Mouse (Mus musculus): Measurements from ENCODE around the gene 9930021J03Rik. TPM values are rescaled to one million over a fixed set of nuclear protein-coding genes. Genes with fewer than 3 reads are reported as not detected.

9930021J03Rik gene
- polyA plus RNA-seq (2015; fragmentation: Nextera tagmentation; extraction: Ambion mirVana), result 4.7 and 5.2 TPM in 2 replicates

GRCm38 (mm10) chr19:29805917-29806785, at the start of gene 9930021J03Rik:
Gene 9930021J03Rik (minus strand): TSS chr19:29805989.
- Histone ChIP-seq H3K4me2 (peak within 1 kb of the TSS; percentile 86), H3K36me3 (peaks cover 7% of the 10 kb centered on the region), H3K4me1 (peaks cover 6% of the 10 kb centered on the region; the same call in 1 of the 2 replicates), H3K4me3 (replicated peaks) (peak within 1 kb of the TSS; percentile 86), H3K27ac (peak within 1 kb of the TSS; percentile 91), H3K9ac (peak within 1 kb of the TSS; percentile 82), H3K27me3 (replicated peaks) (no peaks in the 10 kb centered on the region), H3K9me3 (no peaks in the 10 kb centered on the region)
- WGBS, result under 1% methylated on average over 54 of the region's 95 CpGs
- ATAC-seq (ENCODE audit: insufficient read depth, low FRiP score, low read depth), result peak; percentile 93

DNA sequence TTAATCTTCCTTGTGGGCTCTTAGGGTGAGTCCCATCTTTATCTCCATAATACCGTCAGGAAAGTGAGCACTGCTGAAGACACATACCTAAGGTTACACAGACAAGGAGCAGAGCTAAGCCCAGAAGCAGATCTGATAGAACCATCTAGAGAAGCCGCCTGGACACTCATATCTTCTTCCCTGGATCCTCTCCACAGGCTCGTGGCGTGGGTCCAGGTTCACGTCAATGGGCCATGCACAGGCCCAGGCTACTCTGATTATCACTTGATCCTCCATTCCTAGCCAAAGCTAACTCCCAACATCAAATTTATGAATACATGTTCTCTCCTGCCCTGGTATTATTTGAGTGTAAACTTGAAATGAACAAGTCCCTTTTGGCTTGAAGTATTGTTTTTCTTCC, 47.9 kb upstream of the 9930021J03Rik start:
- Histone ChIP-seq H3K27ac (no peak overlapping the region), H3K4me3 (replicated peaks) (no peak overlapping the region), H3K9me3 (no peaks in the 10 kb centered on the region), H3K9ac (no peak overlapping the region), H3K4me2 (no peak overlapping the region), H3K4me1 (no peaks in the 10 kb centered on the region), H3K36me3 (no peaks in the 10 kb centered on the region), H3K27me3 (replicated peaks) (no peaks in the 10 kb centered on the region)
- no peak for ATAC-seq (ENCODE audit: insufficient read depth, low FRiP score, low read depth)
- WGBS, result 84% methylated on average over 5 of the region's 5 CpGs

GRCm38 (mm10) chr19:29851036-29851690, 45.4 kb upstream of the 9930021J03Rik start:
- 60% methylated on average over 12 of the region's 12 CpGs for WGBS
- Histone ChIP-seq H3K9ac (no peak overlapping the region), H3K4me3 (replicated peaks) (no peak overlapping the region), H3K27ac (no peak overlapping the region), H3K4me2 (no peak overlapping the region), H3K36me3 (no peaks in the 10 kb centered on the region), H3K4me1 (no peaks in the 10 kb centered on the region), H3K27me3 (replicated peaks) (no peaks in the 10 kb centered on the region), H3K9me3 (no peaks in the 10 kb centered on the region)
- no peak for ATAC-seq (ENCODE audit: insufficient read depth, low FRiP score, low read depth)

DNA sequence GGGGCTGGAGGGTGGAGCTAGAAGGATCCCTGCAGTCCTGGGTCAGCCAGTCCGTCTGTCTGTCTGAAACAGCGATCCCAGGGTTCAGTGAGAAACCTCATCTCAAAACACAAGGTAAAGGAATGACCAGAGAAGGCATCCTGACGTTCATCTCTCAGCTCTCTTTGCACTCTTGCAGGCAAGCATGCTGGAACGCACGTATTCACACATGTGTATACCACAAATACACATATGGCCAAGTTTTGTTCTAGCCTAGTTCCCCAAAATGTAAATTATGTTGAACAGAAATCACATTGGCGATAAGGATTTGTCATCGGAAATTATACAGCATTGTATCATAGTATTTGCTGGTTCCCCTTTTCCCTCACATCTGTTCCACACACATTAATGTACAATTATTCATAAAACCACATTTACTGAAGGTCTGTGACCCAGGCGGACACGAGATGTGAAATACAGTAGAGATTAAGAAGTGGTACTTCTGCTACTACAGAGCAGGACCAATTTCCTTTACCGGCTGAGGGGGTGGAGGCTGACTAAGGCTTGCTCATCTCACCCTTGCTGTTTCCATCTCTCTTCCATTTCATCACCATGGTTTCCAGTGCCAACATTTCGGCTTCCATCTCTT, 44.2 kb upstream of the 9930021J03Rik start:
- Histone ChIP-seq H3K27me3 (replicated peaks) (no peaks in the 10 kb centered on the region), H3K9ac (no peak overlapping the region), H3K4me2 (no peak overlapping the region), H3K4me1 (no peaks in the 10 kb centered on the region), H3K27ac (no peak overlapping the region), H3K4me3 (replicated peaks) (no peak overlapping the region), H3K9me3 (no peaks in the 10 kb centered on the region), H3K36me3 (no peaks in the 10 kb centered on the region)
- 83% methylated on average over 11 of the region's 11 CpGs for WGBS
- ATAC-seq (ENCODE audit: insufficient read depth, low FRiP score, low read depth), result no peak

DNA sequence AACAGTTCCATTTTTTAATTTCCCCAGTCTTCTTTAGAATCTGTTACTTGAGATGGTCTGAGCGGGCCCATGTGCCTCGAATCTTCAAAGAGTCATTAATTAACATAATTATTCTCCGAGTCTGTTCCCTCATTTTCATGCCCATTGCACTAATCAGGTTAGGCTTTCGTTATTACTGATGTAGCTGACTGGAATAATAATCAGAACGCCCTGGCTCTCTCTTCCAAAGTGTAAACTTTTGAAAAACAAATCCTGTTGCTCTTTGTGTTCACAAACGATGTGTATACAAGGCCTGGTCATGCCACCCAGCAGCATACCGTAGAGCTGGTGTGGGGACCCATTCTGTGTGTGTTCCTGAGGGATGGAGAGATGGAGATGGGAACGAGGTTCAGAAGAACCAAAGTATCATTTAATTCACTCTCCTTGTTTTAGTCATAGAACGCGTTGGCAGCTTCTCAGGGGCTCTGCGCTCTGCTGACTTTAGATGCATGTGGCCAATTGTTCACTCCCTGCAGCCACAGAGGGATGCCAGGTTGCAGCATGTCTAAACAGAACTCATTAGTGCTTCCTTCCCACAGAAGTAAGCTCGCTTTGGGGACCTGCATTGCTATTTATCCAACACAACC, 38.4 kb upstream of the 9930021J03Rik start:
- H3K27ac ChIP-seq, result peak overlapping the region; percentile 60
- H3K4me1 ChIP-seq, result no peaks in the 10 kb centered on the region
- 71% methylated on average over 12 of the region's 12 CpGs for WGBS
- no peak overlapping the region for H3K4me2 ChIP-seq
- H3K9ac ChIP-seq, result no peak overlapping the region
- H3K36me3 ChIP-seq, result no peaks in the 10 kb centered on the region
- no peaks in the 10 kb centered on the region for H3K9me3 ChIP-seq
- ATAC-seq (ENCODE audit: insufficient read depth, low FRiP score, low read depth), result no peak
- H3K4me3 ChIP-seq (replicated peaks), result no peak overlapping the region
- no peaks in the 10 kb centered on the region for H3K27me3 ChIP-seq (replicated peaks)

GRCm38 (mm10) chr19:29843641-29844035, 37.8 kb upstream of the 9930021J03Rik start:
- ATAC-seq (ENCODE audit: insufficient read depth, low FRiP score, low read depth), result no peak
- no peak overlapping the region for H3K9ac ChIP-seq
- H3K9me3 ChIP-seq, result no peaks in the 10 kb centered on the region
- H3K4me3 ChIP-seq (replicated peaks), result no peak overlapping the region
- H3K36me3 ChIP-seq, result no peaks in the 10 kb centered on the region
- H3K27me3 ChIP-seq (replicated peaks), result no peaks in the 10 kb centered on the region
- WGBS, result 31% methylated on average over 5 of the region's 5 CpGs
- no peak overlapping the region for H3K4me2 ChIP-seq
- peak overlapping the region; percentile 60 for H3K27ac ChIP-seq
- no peaks in the 10 kb centered on the region for H3K4me1 ChIP-seq

DNA sequence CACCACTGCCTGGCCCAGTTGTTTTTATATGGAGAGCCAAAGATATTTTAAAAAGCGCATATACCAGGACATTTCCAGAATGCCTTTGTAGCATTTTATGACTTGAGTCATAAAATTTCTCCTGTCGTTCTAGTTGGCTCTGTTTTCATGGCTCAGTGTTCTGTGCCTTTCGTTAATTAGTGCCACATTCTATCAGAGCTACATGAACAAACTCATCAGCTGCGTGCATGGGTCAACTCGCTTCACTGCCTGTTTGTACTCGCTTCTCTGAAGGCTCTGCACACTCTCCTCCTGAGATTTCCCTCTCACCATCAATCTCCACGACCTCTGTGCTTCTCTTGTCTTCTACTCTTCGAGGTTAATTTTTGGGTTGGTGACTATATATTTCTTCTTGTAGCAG, 37.2 kb upstream of the 9930021J03Rik start:
- H3K9ac ChIP-seq, result no peak overlapping the region
- H3K4me2 ChIP-seq, result no peak overlapping the region
- H3K27ac ChIP-seq, result peak overlapping the region; percentile 57; the same call in 1 of the 2 replicates
- WGBS, result 72% methylated on average over 8 of the region's 8 CpGs
- H3K4me1 ChIP-seq, result no peaks in the 10 kb centered on the region
- no peaks in the 10 kb centered on the region for H3K27me3 ChIP-seq (replicated peaks)
- no peaks in the 10 kb centered on the region for H3K9me3 ChIP-seq
- H3K36me3 ChIP-seq, result no peaks in the 10 kb centered on the region
- H3K4me3 ChIP-seq (replicated peaks), result no peak overlapping the region
- ATAC-seq (ENCODE audit: insufficient read depth, low FRiP score, low read depth), result no peak

GRCm38 (mm10) chr19:29840642-29841041, 34.9 kb upstream of the 9930021J03Rik start:
- Histone ChIP-seq H3K27me3 (replicated peaks) (no peaks in the 10 kb centered on the region), H3K4me2 (no peak overlapping the region), H3K27ac (no peak overlapping the region), H3K4me3 (replicated peaks) (no peak overlapping the region), H3K9me3 (no peaks in the 10 kb centered on the region), H3K9ac (no peak overlapping the region), H3K4me1 (no peaks in the 10 kb centered on the region), H3K36me3 (no peaks in the 10 kb centered on the region)
- WGBS, result 70% methylated on average over 4 of the region's 4 CpGs
- no peak for ATAC-seq (ENCODE audit: insufficient read depth, low FRiP score, low read depth)

GRCm38 (mm10) chr19:29838636-29839135, 32.9 kb upstream of the 9930021J03Rik start:
- H3K4me3 ChIP-seq (replicated peaks), result no peak overlapping the region
- no peak overlapping the region for H3K27ac ChIP-seq
- no peak overlapping the region for H3K9ac ChIP-seq
- ATAC-seq (ENCODE audit: insufficient read depth, low FRiP score, low read depth), result no peak
- H3K4me1 ChIP-seq, result no peaks in the 10 kb centered on the region
- WGBS, result 78% methylated on average over 3 of the region's 3 CpGs
- H3K4me2 ChIP-seq, result no peak overlapping the region
- H3K9me3 ChIP-seq, result no peaks in the 10 kb centered on the region
- H3K27me3 ChIP-seq (replicated peaks), result no peaks in the 10 kb centered on the region
- no peaks in the 10 kb centered on the region for H3K36me3 ChIP-seq

GRCm38 (mm10) chr19:29838171-29838570, 32.4 kb upstream of the 9930021J03Rik start:
- Histone ChIP-seq H3K4me2 (no peak overlapping the region), H3K9me3 (no peaks in the 10 kb centered on the region), H3K9ac (no peak overlapping the region), H3K27me3 (replicated peaks) (no peaks in the 10 kb centered on the region), H3K36me3 (no peaks in the 10 kb centered on the region), H3K4me3 (replicated peaks) (no peak overlapping the region), H3K27ac (no peak overlapping the region), H3K4me1 (no peaks in the 10 kb centered on the region)
- 83% methylated on average over 1 of the region's 1 CpGs for WGBS
- no peak for ATAC-seq (ENCODE audit: insufficient read depth, low FRiP score, low read depth)

DNA sequence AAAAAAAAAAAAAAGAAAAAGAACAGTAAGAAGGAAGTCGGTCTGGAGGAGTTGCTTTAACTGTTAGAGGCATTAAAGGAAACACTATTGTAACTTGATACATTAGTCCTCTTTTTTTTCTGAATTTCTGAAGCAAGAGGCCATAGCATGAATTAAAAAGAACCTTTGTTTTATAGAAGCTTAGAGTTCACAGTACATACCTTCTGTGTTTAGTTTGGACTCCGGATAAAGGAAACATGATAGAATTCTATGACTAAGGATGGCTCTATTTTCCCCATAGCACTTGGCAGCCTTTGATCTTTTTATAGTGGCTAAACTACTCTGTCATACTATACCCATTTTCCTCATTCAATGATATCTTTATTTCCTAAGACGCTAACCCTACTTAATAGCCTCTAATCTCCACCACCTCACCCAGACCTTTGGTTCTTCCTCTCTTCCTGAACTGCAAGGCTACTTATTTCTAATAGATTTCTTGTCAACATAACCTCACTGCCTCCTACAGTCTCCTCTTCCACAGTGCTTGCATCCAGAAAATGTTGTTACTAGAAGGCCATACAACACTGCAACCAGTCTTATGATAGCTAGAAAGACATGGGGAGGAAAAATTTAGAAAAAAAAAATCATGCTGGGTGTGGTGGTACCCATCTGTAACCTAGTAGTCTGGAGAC, 29.7 kb upstream of the 9930021J03Rik start:
- Histone ChIP-seq H3K9ac (no peak overlapping the region), H3K27me3 (replicated peaks) (no peaks in the 10 kb centered on the region), H3K4me2 (no peak overlapping the region), H3K9me3 (no peaks in the 10 kb centered on the region), H3K36me3 (no peaks in the 10 kb centered on the region), H3K4me3 (replicated peaks) (no peak overlapping the region), H3K4me1 (no peaks in the 10 kb centered on the region), H3K27ac (no peak overlapping the region)
- 39% methylated on average over 3 of the region's 3 CpGs for WGBS
- no peak for ATAC-seq (ENCODE audit: insufficient read depth, low FRiP score, low read depth)
